Comparison of ENCODE assay signal across 11 mouse cellular contexts in the genomic region with DNA sequence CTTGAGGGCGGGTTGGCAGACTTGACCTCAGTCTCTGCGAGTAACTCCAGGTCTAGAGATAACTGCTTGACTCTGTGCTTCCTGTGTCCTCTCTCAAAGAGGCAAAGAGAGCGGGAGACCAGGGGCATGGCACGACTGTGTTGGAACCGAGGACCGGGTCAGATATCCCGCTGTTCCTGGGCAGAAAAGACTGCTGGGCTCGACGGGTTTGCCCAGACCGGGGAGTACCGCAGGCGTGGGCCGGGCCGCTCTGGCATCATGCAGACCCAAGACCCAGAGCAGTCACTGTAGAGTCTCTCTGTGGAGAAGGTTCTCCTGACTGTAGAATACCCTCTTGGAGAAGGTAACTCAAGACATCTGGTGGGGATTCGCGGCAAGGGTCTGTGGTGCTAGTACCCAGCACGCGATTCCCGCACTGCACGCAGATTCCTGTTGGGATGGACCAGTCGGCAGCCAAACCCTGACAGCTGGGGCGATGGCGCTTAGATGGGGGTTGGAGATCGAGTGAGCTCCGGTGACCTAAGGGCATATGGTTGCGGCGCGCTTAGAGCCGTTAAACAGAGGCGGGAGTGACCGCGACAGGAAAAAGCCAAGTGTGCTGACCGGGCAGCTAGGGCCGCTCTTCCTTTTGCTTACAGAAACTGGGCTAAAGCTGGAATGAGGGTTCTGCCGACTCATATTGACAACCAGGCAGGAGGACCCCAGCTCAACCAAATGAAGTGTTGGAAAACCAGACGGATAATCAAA. TPM values are rescaled to one million over a fixed set of nuclear protein-coding genes. Genes with fewer than 3 reads are reported as not detected.
A peak's percentile ranks its signal among the peaks of the same experiment; 100 is the strongest.
DNase-seq lines count a peak whose midpoint lies in the region; ATAC-seq and TF ChIP-seq lines count a peak whose summit lies in the region.
"Had no signal": no experiment of that assay in that cellular context is flagged by ENCODE, and none has a peak within 500 bp of the region (broad histone marks: within the 10 kb centered on the region; RNA-seq: fewer than 3 reads in every experiment).

No protein-coding gene starts in this region.

- peaks cover 98% of the 10 kb centered on the region for H3K27me3 ChIP-seq in heart, embryonic 12.5 days (replicated peaks)
- peaks cover 100% of the 10 kb centered on the region for H3K27me3 ChIP-seq in E14TG2a.4 (ENCODE audit: insufficient read depth, low read length)
- H3K27me3 ChIP-seq in embryonic facial prominence, embryonic 12.5 days = peaks cover 94% of the 10 kb centered on the region
- peaks cover 100% of the 10 kb centered on the region for H3K27me3 ChIP-seq in limb, embryonic 14.5 days (ENCODE audit: control insufficient read depth, insufficient read depth, low read length)

- no peak for ATAC-seq in heart, embryonic 12.5 days (ENCODE audit: insufficient number of reproducible peaks, low FRiP score)
- ATAC-seq in embryonic facial prominence, embryonic 12.5 days (ENCODE audit: insufficient number of reproducible peaks, insufficient read depth, low FRiP score, low TSS enrichment) = no peak
- ATAC-seq in limb, embryonic 14.5 days (ENCODE audit: low FRiP score, low read depth) = no peak

- no peak overlapping the region for H3K9ac ChIP-seq in heart, embryonic 12.5 days
- no peak overlapping the region for H3K9ac ChIP-seq in embryonic facial prominence, embryonic 12.5 days
- no peak overlapping the region for H3K9ac ChIP-seq in limb, embryonic 14.5 days (ENCODE audit: low read depth, low read length, severe bottlenecking)
- H3K9ac ChIP-seq: neural tube, embryonic 13.5 days had no signal

- H3K36me3 ChIP-seq in heart, embryonic 12.5 days = no peaks in the 10 kb centered on the region
- H3K36me3 ChIP-seq in E14TG2a.4 (ENCODE audit: insufficient read depth, low read length) = no peaks in the 10 kb centered on the region
- no peaks in the 10 kb centered on the region for H3K36me3 ChIP-seq in embryonic facial prominence, embryonic 12.5 days
- H3K36me3 ChIP-seq in limb, embryonic 14.5 days (ENCODE audit: control insufficient read depth, insufficient read depth, low read length) = no peaks in the 10 kb centered on the region
- H3K36me3 ChIP-seq: neural tube, embryonic 13.5 days had no signal

- H3K4me2 ChIP-seq in heart, embryonic 12.5 days = peak overlapping the region; percentile 44
- peak overlapping the region; percentile 28 for H3K4me2 ChIP-seq in embryonic facial prominence, embryonic 12.5 days (replicated peaks)
- H3K4me2 ChIP-seq in limb, embryonic 14.5 days (replicated peaks; ENCODE audit: low read depth, low read length, severe bottlenecking) = no peak overlapping the region
- H3K4me2 ChIP-seq: neural tube, embryonic 13.5 days had no signal

- under 1% methylated on average over 36 of the region's 36 CpGs for whole genome bisulfite sequencing in heart, embryonic 12.5 days
- WGBS in embryonic facial prominence, embryonic 12.5 days = under 1% methylated on average over 36 of the region's 36 CpGs
- WGBS in limb, embryonic 14.5 days = under 1% methylated on average over 36 of the region's 36 CpGs

- no peak for TF ChIP-seq CTCF in E14TG2a.4 (conservative IDR thresholded peaks at IDR 0.05; ENCODE audit: low read length)

- peaks cover 24% of the 10 kb centered on the region; the same call in 1 of the 2 replicates for H3K4me1 ChIP-seq in heart, embryonic 12.5 days (replicated peaks)
- H3K4me1 ChIP-seq in E14TG2a.4 (replicated peaks; ENCODE audit: low read depth, low read length) = peaks cover 49% of the 10 kb centered on the region
- H3K4me1 ChIP-seq in embryonic facial prominence, embryonic 12.5 days = peaks cover 17% of the 10 kb centered on the region
- peaks cover 7% of the 10 kb centered on the region; the same call in 1 of the 2 replicates for H3K4me1 ChIP-seq in limb, embryonic 14.5 days (ENCODE audit: control insufficient read depth, insufficient read depth, low read length)

- no peak for DNase-seq in heart, adult 8-10 months (ENCODE audit: low spot score)
- DNase-seq in limb, embryonic 14.5 days (ENCODE audit: low spot score) = no peak
- DNase-seq in spleen, postnatal 10 days (ENCODE audit: low spot score in 2 of 2) = no peak
- DNase-seq in cerebellum, adult 11 months = no peak
- no peak for DNase-seq in spleen, adult 12 weeks (ENCODE audit: low spot score)

- no peak for TF ChIP-seq POLR2A in limb, embryonic 14.5 days (IDR thresholded peaks at IDR 0.05; ENCODE audit: borderline replicate concordance, extremely low read depth, insufficient read depth, insufficient read length)

- no peak overlapping the region for H3K27ac ChIP-seq in heart, embryonic 12.5 days (ENCODE audit: poor library complexity, severe bottlenecking)
- H3K27ac ChIP-seq in embryonic facial prominence, embryonic 12.5 days = no peak overlapping the region
- no peak overlapping the region for H3K27ac ChIP-seq in limb, embryonic 14.5 days (replicated peaks; ENCODE audit: low read depth, low read length)
- H3K27ac ChIP-seq: left cerebral cortex, adult 2 months; neural tube, embryonic 13.5 days had no signal

- peak overlapping the region; percentile 14 for H3K4me3 ChIP-seq in heart, embryonic 12.5 days
- peak overlapping the region; percentile 44 for H3K4me3 ChIP-seq in E14TG2a.4 (replicated peaks; ENCODE audit: low read length)
- H3K4me3 ChIP-seq in embryonic facial prominence, embryonic 12.5 days = peak overlapping the region; percentile 16; the same call in 1 of the 2 replicates
- peak overlapping the region; percentile 8; the same call in 1 of the 2 replicates for H3K4me3 ChIP-seq in limb, embryonic 14.5 days (replicated peaks; ENCODE audit: low read length)
- H3K4me3 ChIP-seq: left cerebral cortex, adult 2 months; neural tube, embryonic 13.5 days had no signal

- H3K9me3 ChIP-seq in heart, embryonic 12.5 days (replicated peaks) = no peaks in the 10 kb centered on the region
- H3K9me3 ChIP-seq in E14TG2a.4 (ENCODE audit: low read length) = 0 out of 2 replicates have a peak, but pooled peaks cover 3% of the 10 kb centered on the region
- no peaks in the 10 kb centered on the region for H3K9me3 ChIP-seq in embryonic facial prominence, embryonic 12.5 days
- no peaks in the 10 kb centered on the region for H3K9me3 ChIP-seq in limb, embryonic 14.5 days (ENCODE audit: control insufficient read depth, low read length)
- H3K9me3 ChIP-seq: neural tube, embryonic 13.5 days had no signal

RNA-seq across cellular contexts. Expression of a gene that starts 3.7 kb away (rescaled TPM):
- polyA plus RNA-seq in heart, embryonic 12.5 days (2016; fragmentation: Nextera tagmentation; extraction: Ambion mirVana) = 0.04 TPM in 1 of 2 replicates, not detected in the other
- not detected for total RNA-seq in heart, adult 8-10 months (2022)
- 1.3 and 1.4 TPM in 2 replicates for polyA plus RNA-seq in embryonic facial prominence, embryonic 12.5 days (2016; fragmentation: Nextera tagmentation; extraction: Ambion mirVana)
- polyA plus RNA-seq in limb, embryonic 14.5 days (2012; rRNA removed) = 0.05 and 0.09 TPM in 2 replicates
- not detected in 2 replicates for polyA plus RNA-seq in limb, embryonic 14.5 days (2014; fragmentation: Nextera tagmentation; extraction: Ambion mirVana)
- total RNA-seq: left cerebral cortex, adult 2 months had no signal
- polyA plus RNA-seq: stomach, embryonic 16.5 days had no signal

RNA-seq across cellular contexts. Expression of a gene that starts 45.5 kb away (rescaled TPM):
- not detected in 2 replicates for polyA plus RNA-seq in heart, embryonic 12.5 days (2016; fragmentation: Nextera tagmentation; extraction: Ambion mirVana)
- not detected for total RNA-seq in heart, adult 8-10 months (2022)
- polyA plus RNA-seq in embryonic facial prominence, embryonic 12.5 days (2016; fragmentation: Nextera tagmentation; extraction: Ambion mirVana) = not detected in 2 replicates
- not detected in 2 replicates for polyA plus RNA-seq in limb, embryonic 14.5 days (2012; rRNA removed)
- not detected in 2 replicates for polyA plus RNA-seq in limb, embryonic 14.5 days (2014; fragmentation: Nextera tagmentation; extraction: Ambion mirVana)
- polyA plus RNA-seq: stomach, embryonic 16.5 days had no signal

RNA-seq across cellular contexts. Expression of a gene that starts 51.8 kb away (rescaled TPM):
- not detected in 2 replicates for polyA plus RNA-seq in heart, embryonic 12.5 days (2016; fragmentation: Nextera tagmentation; extraction: Ambion mirVana)
- total RNA-seq in heart, adult 8-10 months (2022) = not detected
- not detected in 2 replicates for polyA plus RNA-seq in embryonic facial prominence, embryonic 12.5 days (2016; fragmentation: Nextera tagmentation; extraction: Ambion mirVana)
- polyA plus RNA-seq in limb, embryonic 14.5 days (2012; rRNA removed) = not detected in 2 replicates
- polyA plus RNA-seq in limb, embryonic 14.5 days (2014; fragmentation: Nextera tagmentation; extraction: Ambion mirVana) = not detected in 2 replicates
- polyA plus RNA-seq: stomach, embryonic 16.5 days had no signal
